Mouse (Mus musculus) neutrophil, adult 5-6 weeks (primary cell): ENCODE measurements around the gene Tmem131l. TPM values are rescaled to one million over a fixed set of nuclear protein-coding genes. Genes with fewer than 3 reads are reported as not detected.

ENCODE experiments used
- ATAC-seq: fragments of 151-379, 151-347 bp; 2 replicates; pipeline ENCODE4 v1.8.0; 2017; ENCODE audit warnings: mild to moderate bottlenecking, moderate TSS enrichment; ENCODE audit not compliant: insufficient number of reproducible peaks, poor library complexity, low FRiP score, severe bottlenecking; ENCODE audit errors: extremely low read depth
- total RNA-seq: library from RNA; stranded (forward); fragments of 200-1000 nt; gene quantifications from 2 replicates; pipeline ENCODE4 v1.2.3, GENCODE M21; 2017

Tmem131l gene
- total RNA-seq, 1 experiment from 2014 or later, result 161 TPM

GRCm38 (mm10) chr3:84059676-84060075 lies 19.7 kb upstream of the Tmem131l start:
- no peak for ATAC-seq

GRCm38 (mm10) chr3:84059261-84059660 lies 19.3 kb upstream of the Tmem131l start:
- no peak for ATAC-seq

- no peak for ATAC-seq
These were observed 8.8 kb upstream of the Tmem131l start for GRCm38 (mm10) chr3:84048729-84049175.

GRCm38 (mm10) chr3:84046206-84046605 lies 6.2 kb upstream of the Tmem131l start:
- ATAC-seq, result peak; percentile 59

GRCm38 (mm10) chr3:84041739-84042138 lies 1.8 kb upstream of the Tmem131l start:
- ATAC-seq, result no peak

- peak; percentile 24; the same call in 1 of the 2 replicates for ATAC-seq
These were observed 604 bp upstream of the Tmem131l start for GRCm38 (mm10) chr3:84040476-84041082.

GRCm38 (mm10) chr3:84038981-84039645 lies 862 bp downstream of the Tmem131l start:
- peak; percentile 88 for ATAC-seq

GRCm38 (mm10) chr3:84038126-84038525 lies 1.8 kb downstream of the Tmem131l start:
- no peak for ATAC-seq

GRCm38 (mm10) chr3:84037536-84037935 lies 2.4 kb downstream of the Tmem131l start:
- ATAC-seq, result no peak

- no peak for ATAC-seq
These were observed 3.1 kb downstream of the Tmem131l start for GRCm38 (mm10) chr3:84036866-84037265.

- ATAC-seq, result no peak
These were observed 4.1 kb downstream of the Tmem131l start for GRCm38 (mm10) chr3:84035728-84036364.

GRCm38 (mm10) chr3:84034115-84034780 lies 5.7 kb downstream of the Tmem131l start:
- no peak for ATAC-seq

GRCm38 (mm10) chr3:84032933-84033730 lies 6.8 kb downstream of the Tmem131l start:
- no peak for ATAC-seq

GRCm38 (mm10) chr3:84032419-84032818 lies 7.6 kb downstream of the Tmem131l start:
- no peak for ATAC-seq

GRCm38 (mm10) chr3:84031216-84031615 lies 8.8 kb downstream of the Tmem131l start:
- ATAC-seq, result no peak

- ATAC-seq, result no peak
These were observed 11.0 kb downstream of the Tmem131l start for GRCm38 (mm10) chr3:84028968-84029367.

GRCm38 (mm10) chr3:84027691-84028159 lies 12.2 kb downstream of the Tmem131l start:
- ATAC-seq, result no peak

GRCm38 (mm10) chr3:84024512-84025072 lies 15.4 kb downstream of the Tmem131l start:
- ATAC-seq, result no peak
